Mouse (Mus musculus): ENCODE measurements at regions not wholly inside any gene's neighbourhood (a gene's known extent, or its start where the extent isn't known, plus 50 kb on each side); places are given as distances from the start of the nearest gene placed in this dataset.
"Not testable (repeated sequence)": the region's sequence is repeated elsewhere in the genome, so short reads cannot be mapped to it uniquely, and the experiment has no call there.

- no peak for DNase-seq (ENCODE audit: low spot score)
Measured at GRCm38 (mm10) chr12:113241373-113242193, 55.9 kb downstream of the Tmem121 start.

- DNase-seq (ENCODE audit: low spot score): no peak
Measured at GRCm38 (mm10) chr12:113242194-113242510, 56.4 kb downstream of the Tmem121 start.

GRCm38 (mm10) chr12:113244685-113245084, 59.0 kb downstream of the Tmem121 start:
- DNase-seq (ENCODE audit: low spot score): no peak

GRCm38 (mm10) chr12:113253446-113254424, 68.0 kb downstream of the Tmem121 start:
- DNase-seq (ENCODE audit: low spot score): not testable (repeated sequence)

GRCm38 (mm10) chr12:113255331-113255730, 69.6 kb downstream of the Tmem121 start:
- DNase-seq (ENCODE audit: low spot score): no peak

GRCm38 (mm10) chr12:113256628-113257027, 70.9 kb downstream of the Tmem121 start:
- no peak for DNase-seq (ENCODE audit: low spot score)

- no peak for DNase-seq (ENCODE audit: low spot score)
Measured at GRCm38 (mm10) chr12:113257243-113257642, 71.5 kb downstream of the Tmem121 start.

GRCm38 (mm10) chr12:113259476-113259875, 73.7 kb downstream of the Tmem121 start:
- DNase-seq (ENCODE audit: low spot score): no peak

- no peak for DNase-seq (ENCODE audit: low spot score)
Measured at GRCm38 (mm10) chr12:113260304-113260703, 74.6 kb downstream of the Tmem121 start.

- no peak for DNase-seq (ENCODE audit: low spot score)
Measured at GRCm38 (mm10) chr12:113275934-113276333, 90.2 kb downstream of the Tmem121 start.

GRCm38 (mm10) chr12:113276355-113276942, 90.7 kb downstream of the Tmem121 start:
- DNase-seq (ENCODE audit: low spot score): no peak

- no peak for DNase-seq (ENCODE audit: low spot score)
Measured at GRCm38 (mm10) chr12:113277741-113278140, 92.0 kb downstream of the Tmem121 start.

GRCm38 (mm10) chr12:113292029-113292809, 106.5 kb downstream of the Tmem121 start:
- DNase-seq (ENCODE audit: low spot score): no peak

GRCm38 (mm10) chr12:113295924-113296323, 110.2 kb downstream of the Tmem121 start:
- DNase-seq (ENCODE audit: low spot score): no peak

- DNase-seq (ENCODE audit: low spot score): no peak
Measured at GRCm38 (mm10) chr12:113305973-113306372, 120.2 kb downstream of the Tmem121 start.

- DNase-seq (ENCODE audit: low spot score): no peak
Measured at GRCm38 (mm10) chr12:113313319-113313718, 127.6 kb downstream of the Tmem121 start.

GRCm38 (mm10) chr12:113314624-113315023, 128.9 kb downstream of the Tmem121 start:
- DNase-seq (ENCODE audit: low spot score): no peak

GRCm38 (mm10) chr12:113321086-113321485, 135.4 kb downstream of the Tmem121 start:
- DNase-seq (ENCODE audit: low spot score): no peak

- no peak for DNase-seq (ENCODE audit: low spot score)
Measured at GRCm38 (mm10) chr12:113322173-113322572, 136.4 kb downstream of the Tmem121 start.

- DNase-seq (ENCODE audit: low spot score): no peak
Measured at GRCm38 (mm10) chr12:113327851-113328250, 142.1 kb downstream of the Tmem121 start.

- DNase-seq (ENCODE audit: low spot score): peak; percentile 1
Measured at GRCm38 (mm10) chr12:113330266-113330665, 144.5 kb downstream of the Tmem121 start.

- peak; percentile 2 for DNase-seq (ENCODE audit: low spot score)
Measured at GRCm38 (mm10) chr12:113332226-113332625, 146.5 kb downstream of the Tmem121 start.

Measured in urinary bladder, postnatal 25 days (tissue).